ENCODE assay signal across 20 mouse cellular contexts in the genomic region with DNA sequence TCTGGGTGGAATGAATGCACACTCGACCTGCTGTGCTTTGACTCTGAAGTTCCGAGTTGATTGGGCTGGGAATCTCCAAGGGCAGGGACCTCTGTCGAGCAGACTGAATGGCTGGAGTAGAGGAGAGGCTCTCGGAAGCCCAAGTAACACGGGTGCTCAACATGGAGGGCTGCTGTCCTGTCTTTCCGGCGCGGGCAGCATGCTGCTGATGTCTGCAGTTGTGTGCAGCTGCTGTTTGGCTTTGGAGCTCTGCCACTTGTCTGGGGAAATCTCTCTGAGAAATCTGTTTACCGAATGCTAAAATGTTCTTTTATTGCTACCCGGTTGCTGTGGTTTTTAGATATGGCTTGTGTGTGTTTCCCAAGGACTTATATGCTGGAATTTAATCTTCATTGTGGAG. TPM values are rescaled to one million over a fixed set of nuclear protein-coding genes. Genes with fewer than 3 reads are reported as not detected.
A peak's percentile ranks its signal among the peaks of the same experiment; 100 is the strongest.
DNase-seq lines count a peak whose midpoint lies in the region; ATAC-seq lines count a peak whose summit lies in the region.
"Had no signal": no experiment of that assay in that cellular context is flagged by ENCODE, and none has a peak within 500 bp of the region (broad histone marks: within the 10 kb centered on the region; RNA-seq: fewer than 3 reads in every experiment).

No protein-coding gene starts in this region.

- no peak overlapping the region for H3K4me3 ChIP-seq in embryonic facial prominence, embryonic 14.5 days (ENCODE audit: low read depth, low read length)
- H3K4me3 ChIP-seq in embryonic facial prominence, embryonic 10.5 days: no peak overlapping the region
- H3K4me3 ChIP-seq in hindbrain, embryonic 15.5 days: no peak overlapping the region
- no peak overlapping the region for H3K4me3 ChIP-seq in hindbrain, embryonic 10.5 days
- H3K4me3 ChIP-seq: liver, embryonic 13.5 days; lung, embryonic 15.5 days; megakaryocyte, embryonic 14.5 days; midbrain, embryonic 13.5 days; neural tube, embryonic 12.5 days had no signal

- peaks cover 8% of the 10 kb centered on the region; the same call in 1 of the 2 replicates for H3K9me3 ChIP-seq in embryonic facial prominence, embryonic 14.5 days (ENCODE audit: control insufficient read depth, low read length)
- peaks cover 8% of the 10 kb centered on the region; the same call in 1 of the 2 replicates for H3K9me3 ChIP-seq in embryonic facial prominence, embryonic 10.5 days
- no peaks in the 10 kb centered on the region for H3K9me3 ChIP-seq in hindbrain, embryonic 15.5 days
- H3K9me3 ChIP-seq in hindbrain, embryonic 10.5 days: peaks cover 6% of the 10 kb centered on the region; the same call in 1 of the 2 replicates
- H3K9me3 ChIP-seq: lung, embryonic 15.5 days had no signal

- no peaks in the 10 kb centered on the region for H3K36me3 ChIP-seq in embryonic facial prominence, embryonic 14.5 days (ENCODE audit: control insufficient read depth, insufficient read depth, low read length)
- H3K36me3 ChIP-seq in embryonic facial prominence, embryonic 10.5 days (replicated peaks): no peaks in the 10 kb centered on the region
- no peaks in the 10 kb centered on the region for H3K36me3 ChIP-seq in hindbrain, embryonic 15.5 days
- no peaks in the 10 kb centered on the region for H3K36me3 ChIP-seq in hindbrain, embryonic 10.5 days
- H3K36me3 ChIP-seq: liver, embryonic 13.5 days; lung, embryonic 15.5 days; midbrain, embryonic 13.5 days; neural tube, embryonic 12.5 days had no signal

- H3K27ac ChIP-seq in embryonic facial prominence, embryonic 14.5 days (replicated peaks; ENCODE audit: low read depth, low read length): no peak overlapping the region
- no peak overlapping the region for H3K27ac ChIP-seq in embryonic facial prominence, embryonic 10.5 days (replicated peaks)
- peak overlapping the region; percentile 11; the same call in 1 of the 2 replicates for H3K27ac ChIP-seq in hindbrain, embryonic 15.5 days (replicated peaks)
- H3K27ac ChIP-seq in hindbrain, embryonic 10.5 days: no peak overlapping the region
- H3K27ac ChIP-seq: liver, embryonic 13.5 days; lung, embryonic 15.5 days; midbrain, embryonic 13.5 days; neural tube, embryonic 12.5 days had no signal

- no peak for ATAC-seq in embryonic facial prominence, embryonic 14.5 days (ENCODE audit: low read depth)
- ATAC-seq in hindbrain, embryonic 15.5 days (ENCODE audit: low FRiP score, low read depth): no peak
- ATAC-seq: intestine, postnatal 0 days; midbrain, embryonic 13.5 days had no signal

- H3K4me2 ChIP-seq in embryonic facial prominence, embryonic 14.5 days (ENCODE audit: low read depth, low read length): no peak overlapping the region
- no peak overlapping the region for H3K4me2 ChIP-seq in hindbrain, embryonic 15.5 days
- H3K4me2 ChIP-seq: liver, embryonic 13.5 days; lung, embryonic 15.5 days; midbrain, embryonic 13.5 days; neural tube, embryonic 12.5 days had no signal

- DNase-seq in embryonic facial prominence, embryonic 14.5 days (ENCODE audit: low spot score): peak; percentile 15
- no peak for DNase-seq in embryonic facial prominence, embryonic 10.5 days (ENCODE audit: low spot score)
- no peak for DNase-seq in hindbrain, embryonic 10.5 days (ENCODE audit: low spot score)
- peak; percentile 12 for DNase-seq in lung, postnatal 14 days
- DNase-seq in lung, adult 18-20 months: no peak
- DNase-seq in brain, adult 2 months (ENCODE audit: low read depth, low spot score): peak; percentile 37
- DNase-seq: adrenal gland, postnatal 25 days; cerebellum, adult 9-11 months; heart, postnatal 4 days; kidney, postnatal 4 days; liver, embryonic 13.5 days; retina, postnatal 1 day; thymus, adult 18-20 months; thymus, postnatal 36 days had no signal

- H3K9ac ChIP-seq in embryonic facial prominence, embryonic 14.5 days (ENCODE audit: low read depth, low read length): no peak overlapping the region
- H3K9ac ChIP-seq in hindbrain, embryonic 15.5 days: no peak overlapping the region
- H3K9ac ChIP-seq: liver, embryonic 13.5 days; lung, embryonic 15.5 days; midbrain, embryonic 13.5 days; neural tube, embryonic 12.5 days had no signal

- 74% methylated on average over 10 of the region's 10 CpGs for WGBS in embryonic facial prominence, embryonic 14.5 days
- 89% methylated on average over 10 of the region's 10 CpGs for WGBS in embryonic facial prominence, embryonic 10.5 days
- WGBS in hindbrain, embryonic 15.5 days: 83% methylated on average over 10 of the region's 10 CpGs
- WGBS in hindbrain, embryonic 10.5 days: 92% methylated on average over 10 of the region's 10 CpGs

- H3K27me3 ChIP-seq in embryonic facial prominence, embryonic 14.5 days (replicated peaks; ENCODE audit: control insufficient read depth, insufficient read depth, low read length): no peaks in the 10 kb centered on the region
- H3K27me3 ChIP-seq in embryonic facial prominence, embryonic 10.5 days (replicated peaks; ENCODE audit: low read depth, poor library complexity, severe bottlenecking): no peaks in the 10 kb centered on the region
- H3K27me3 ChIP-seq in hindbrain, embryonic 15.5 days: no peaks in the 10 kb centered on the region
- H3K27me3 ChIP-seq in hindbrain, embryonic 10.5 days (ENCODE audit: insufficient read depth, poor library complexity, severe bottlenecking): no peaks in the 10 kb centered on the region
- H3K27me3 ChIP-seq: liver, embryonic 13.5 days; lung, embryonic 15.5 days; megakaryocyte, embryonic 14.5 days; midbrain, embryonic 13.5 days; neural tube, embryonic 12.5 days had no signal

- no peaks in the 10 kb centered on the region for H3K4me1 ChIP-seq in embryonic facial prominence, embryonic 14.5 days (ENCODE audit: control insufficient read depth, insufficient read depth, low read length)
- peaks cover 6% of the 10 kb centered on the region; the same call in 1 of the 2 replicates for H3K4me1 ChIP-seq in embryonic facial prominence, embryonic 10.5 days
- no peaks in the 10 kb centered on the region for H3K4me1 ChIP-seq in hindbrain, embryonic 15.5 days (replicated peaks)
- H3K4me1 ChIP-seq in hindbrain, embryonic 10.5 days (replicated peaks): peaks cover 8% of the 10 kb centered on the region
- H3K4me1 ChIP-seq: liver, embryonic 13.5 days; lung, embryonic 15.5 days; midbrain, embryonic 13.5 days; neural tube, embryonic 12.5 days had no signal

RNA-seq across cellular contexts. Expression of gene Mtus2, which starts 33.7 kb away (rescaled TPM):
- 6.2 and 7.4 TPM in 2 replicates for polyA plus RNA-seq in embryonic facial prominence, embryonic 14.5 days (2014; fragmentation: Nextera tagmentation; extraction: Ambion mirVana)
- polyA plus RNA-seq in embryonic facial prominence, embryonic 10.5 days (2016; fragmentation: Nextera tagmentation; extraction: Ambion mirVana): 5.5 and 5.7 TPM in 2 replicates
- polyA plus RNA-seq in hindbrain, embryonic 15.5 days (2015; fragmentation: Nextera tagmentation; extraction: Ambion mirVana): 42.5 and 43.1 TPM in 2 replicates
- polyA plus RNA-seq in hindbrain, embryonic 10.5 days (2016; fragmentation: Nextera tagmentation; extraction: Ambion mirVana): 4.5 and 15.0 TPM in 2 replicates

Comparison
In these comparisons a context has a peak if more than half of its experiments do, and no peak if none do; other contexts are left out.
1. DNase-seq: peak in embryonic facial prominence, embryonic 14.5 days (single experiment), lung, postnatal 14 days (single experiment) and brain, adult 2 months (single experiment); none in embryonic facial prominence, embryonic 10.5 days (single experiment), hindbrain, embryonic 10.5 days (single experiment) and lung, adult 18-20 months (0 of 2).